Mouse (Mus musculus): Measurements from ENCODE around the gene Trp53inp2. TPM values are rescaled to one million over a fixed set of nuclear protein-coding genes. Genes with fewer than 3 reads are reported as not detected.

Gene Trp53inp2
- polyA plus RNA-seq, 1 experiment from 2014 or later = 83.2 TPM

DNA sequence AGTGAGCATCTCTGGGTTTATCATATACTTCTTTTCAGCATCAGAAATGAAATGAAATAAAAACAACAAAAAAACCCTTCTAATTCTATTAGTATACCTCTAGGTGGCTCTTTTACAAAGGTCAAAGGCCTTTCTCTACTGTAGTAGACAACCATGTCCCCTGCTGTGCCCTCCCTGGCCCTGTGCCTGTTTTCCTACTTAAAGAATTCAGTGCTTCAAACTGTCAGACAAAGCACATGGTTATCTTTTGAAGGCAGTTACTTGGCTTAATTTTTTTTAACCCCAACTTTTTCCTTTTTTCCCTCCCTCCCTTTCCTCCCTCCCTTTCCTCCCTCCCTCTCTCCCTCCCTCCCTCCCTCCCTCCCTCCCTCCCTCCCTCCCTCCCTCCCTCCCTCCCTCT is 19.4 kb downstream of the Trp53inp2 start:
- H3K4me3 ChIP-seq (replicated peaks; ENCODE audit: low read length) = no peak overlapping the region
- no peak for ATAC-seq
- no peak overlapping the region for H3K9ac ChIP-seq (replicated peaks; ENCODE audit: low read depth, low read length)
- no peaks in the 10 kb centered on the region for H3K9me3 ChIP-seq (ENCODE audit: control insufficient read depth, low read length)
- H3K36me3 ChIP-seq (ENCODE audit: control insufficient read depth, insufficient read depth) = peaks cover 26% of the 10 kb centered on the region
- H3K4me1 ChIP-seq (replicated peaks; ENCODE audit: control insufficient read depth, insufficient read depth, low read length) = no peaks in the 10 kb centered on the region
- no peaks in the 10 kb centered on the region for H3K27me3 ChIP-seq (replicated peaks; ENCODE audit: control insufficient read depth, insufficient read depth, low read length)
- no peak overlapping the region for H3K4me2 ChIP-seq (ENCODE audit: low read length)
- no peak overlapping the region for H3K27ac ChIP-seq (ENCODE audit: low read length)

DNA sequence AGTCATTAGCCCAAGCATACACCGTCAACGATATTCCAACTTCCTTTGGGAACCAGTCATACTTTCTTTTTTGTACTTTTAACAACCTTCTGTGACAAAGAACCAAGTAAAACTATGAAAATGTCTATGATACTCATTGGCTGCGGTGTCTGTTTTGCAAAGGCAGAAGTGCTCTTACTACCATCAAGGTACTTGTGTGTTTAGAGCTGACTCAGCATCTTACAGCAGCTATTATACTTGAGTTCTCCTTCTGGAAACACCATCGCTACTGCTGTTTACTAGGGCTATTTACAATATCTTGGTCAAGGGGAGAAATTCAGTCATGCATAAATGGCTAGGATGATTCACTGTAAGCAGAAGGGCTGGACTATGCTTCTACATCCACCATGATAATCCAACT is 21.1 kb downstream of the Trp53inp2 start:
- no peak overlapping the region for H3K4me3 ChIP-seq (replicated peaks; ENCODE audit: low read length)
- H3K27me3 ChIP-seq (replicated peaks; ENCODE audit: control insufficient read depth, insufficient read depth, low read length) = no peaks in the 10 kb centered on the region
- peaks cover 33% of the 10 kb centered on the region for H3K36me3 ChIP-seq (ENCODE audit: control insufficient read depth, insufficient read depth)
- no peaks in the 10 kb centered on the region for H3K4me1 ChIP-seq (replicated peaks; ENCODE audit: control insufficient read depth, insufficient read depth, low read length)
- WGBS = 98% methylated on average over 4 of the region's 4 CpGs
- no peak overlapping the region for H3K9ac ChIP-seq (replicated peaks; ENCODE audit: low read depth, low read length)
- no peaks in the 10 kb centered on the region for H3K9me3 ChIP-seq (ENCODE audit: control insufficient read depth, low read length)
- no peak overlapping the region for H3K27ac ChIP-seq (ENCODE audit: low read length)
- no peak overlapping the region for H3K4me2 ChIP-seq (ENCODE audit: low read length)
- no peak for ATAC-seq

- Histone ChIP-seq H3K4me3 (replicated peaks; ENCODE audit: low read length) (no peak overlapping the region), H3K27me3 (replicated peaks; ENCODE audit: control insufficient read depth, insufficient read depth, low read length) (no peaks in the 10 kb centered on the region), H3K9ac (replicated peaks; ENCODE audit: low read depth, low read length) (no peak overlapping the region), H3K4me1 (replicated peaks; ENCODE audit: control insufficient read depth, insufficient read depth, low read length) (no peaks in the 10 kb centered on the region), H3K36me3 (ENCODE audit: control insufficient read depth, insufficient read depth) (peaks cover 39% of the 10 kb centered on the region), H3K27ac (ENCODE audit: low read length) (no peak overlapping the region), H3K9me3 (ENCODE audit: control insufficient read depth, low read length) (no peaks in the 10 kb centered on the region), H3K4me2 (ENCODE audit: low read length) (no peak overlapping the region)
- ATAC-seq = no peak
- WGBS = 97% methylated on average over 1 of the region's 1 CpGs
Measured at GRCm38 (mm10) chr2:155404635-155405034, 23.8 kb downstream of the Trp53inp2 start.

GRCm38 (mm10) chr2:155420911-155421310 is 40.1 kb downstream of the Trp53inp2 start:
- WGBS = 92% methylated on average over 2 of the region's 2 CpGs
- Histone ChIP-seq H3K4me1 (replicated peaks; ENCODE audit: control insufficient read depth, insufficient read depth, low read length) (no peaks in the 10 kb centered on the region), H3K9me3 (ENCODE audit: control insufficient read depth, low read length) (no peaks in the 10 kb centered on the region), H3K36me3 (ENCODE audit: control insufficient read depth, insufficient read depth) (peaks cover 24% of the 10 kb centered on the region), H3K9ac (replicated peaks; ENCODE audit: low read depth, low read length) (no peak overlapping the region), H3K27ac (ENCODE audit: low read length) (no peak overlapping the region), H3K27me3 (replicated peaks; ENCODE audit: control insufficient read depth, insufficient read depth, low read length) (no peaks in the 10 kb centered on the region), H3K4me3 (replicated peaks; ENCODE audit: low read length) (no peak overlapping the region), H3K4me2 (ENCODE audit: low read length) (no peak overlapping the region)
- no peak for ATAC-seq

DNA sequence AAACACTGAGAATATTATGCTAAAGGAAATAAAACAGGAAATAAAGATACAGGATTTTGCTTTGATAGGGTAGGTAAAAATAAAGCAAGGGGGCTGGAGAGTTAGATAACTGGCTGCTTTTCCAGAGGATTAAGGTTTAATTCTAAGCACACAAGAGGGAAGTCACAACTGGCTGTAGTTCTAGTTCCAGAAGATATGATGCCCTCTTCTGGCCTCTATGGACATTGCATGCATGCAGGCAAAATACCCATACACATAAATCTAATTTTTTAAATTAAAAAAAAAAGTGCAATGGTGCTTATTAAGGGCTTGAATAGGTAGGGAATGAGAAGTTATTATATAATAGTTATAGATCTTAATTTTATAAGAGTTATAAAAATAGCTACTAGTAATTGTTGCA is 55.6 kb downstream of the Trp53inp2 start:
- Histone ChIP-seq H3K4me3 (replicated peaks; ENCODE audit: low read length) (no peak overlapping the region), H3K36me3 (ENCODE audit: control insufficient read depth, insufficient read depth) (peaks cover 17% of the 10 kb centered on the region), H3K4me2 (ENCODE audit: low read length) (no peak overlapping the region), H3K9ac (replicated peaks; ENCODE audit: low read depth, low read length) (no peak overlapping the region), H3K9me3 (ENCODE audit: control insufficient read depth, low read length) (no peaks in the 10 kb centered on the region; the same call in 1 of the 2 replicates), H3K27me3 (replicated peaks; ENCODE audit: control insufficient read depth, insufficient read depth, low read length) (no peaks in the 10 kb centered on the region), H3K4me1 (replicated peaks; ENCODE audit: control insufficient read depth, insufficient read depth, low read length) (no peaks in the 10 kb centered on the region), H3K27ac (ENCODE audit: low read length) (no peak overlapping the region)
- no peak for ATAC-seq

MicroRNAs encoded within 50 kb of the gene (microRNA counts, 519-probe panel; counts per million panel counts)
- microRNA mmu-miR-695 = 2,313 counts per million, percentile 52 among the panel's probes with 10 or more counts

Small RNAs within 50 kb of the gene (microRNA-seq; reads per million reads assigned to microRNA genes)
- not detected for gene Mir695

Other genes starting within 250 kb of the Trp53inp2 start
- gene Itch, start 247.6 kb upstream of the Trp53inp2 start, polyA plus RNA-seq (2015; fragmentation: Nextera tagmentation; extraction: Ambion mirVana) = 48.5 and 53.1 TPM in 2 replicates
- 621 and 677 TPM in 2 replicates for gene Dynlrb1, start 144.5 kb upstream of the Trp53inp2 start, polyA plus RNA-seq (2015; fragmentation: Nextera tagmentation; extraction: Ambion mirVana)
- 343 and 425 TPM in 2 replicates for gene Map1lc3a, start 104.8 kb upstream of the Trp53inp2 start, polyA plus RNA-seq (2015; fragmentation: Nextera tagmentation; extraction: Ambion mirVana)
- 53.4 and 60.4 TPM in 2 replicates for gene Pigu, start 23.6 kb upstream of the Trp53inp2 start, polyA plus RNA-seq (2015; fragmentation: Nextera tagmentation; extraction: Ambion mirVana)
- gene Ncoa6, start 92.8 kb downstream of the Trp53inp2 start, polyA plus RNA-seq (2015; fragmentation: Nextera tagmentation; extraction: Ambion mirVana) = 26.9 and 28.7 TPM in 2 replicates
- gene Acss2, start 136.9 kb downstream of the Trp53inp2 start, polyA plus RNA-seq (2015; fragmentation: Nextera tagmentation; extraction: Ambion mirVana) = 22.3 and 22.8 TPM in 2 replicates
- 47.2 and 62.3 TPM in 2 replicates for gene Ggt7, start 137.2 kb downstream of the Trp53inp2 start, polyA plus RNA-seq (2015; fragmentation: Nextera tagmentation; extraction: Ambion mirVana)
- gene Gss, start 211.8 kb downstream of the Trp53inp2 start, polyA plus RNA-seq (2015; fragmentation: Nextera tagmentation; extraction: Ambion mirVana) = 14.1 and 15.0 TPM in 2 replicates
- 0.62 and 0.63 TPM in 2 replicates for gene Myh7b, start 230.2 kb downstream of the Trp53inp2 start, polyA plus RNA-seq (2015; fragmentation: Nextera tagmentation; extraction: Ambion mirVana)